Mouse (Mus musculus) liver, adult 2 months (tissue): ENCODE results near the gene Olfr1239.

Experiments used
- CTCF ChIP-seq: fragments of 200-500 bp; IDR thresholded peaks from 2 replicates; pipeline ENCODE4 v1.5.1; 2011; ENCODE audit warnings: low read depth, low read length, control low read depth
- POLR2A ChIP-seq: fragments of 200-500 bp; IDR thresholded peaks from 2 replicates; pipeline ENCODE4 v1.6.1; 2011; ENCODE audit warnings: low read length, control low read depth; ENCODE audit not compliant: insufficient read depth; ENCODE audit errors: extremely low read depth

GRCm38 (mm10) chr2:89442900-89443299 is 22.7 kb upstream of the Olfr1239 start, which contains the start of gene Olfr1240:
- TF ChIP-seq CTCF (no peak), POLR2A (no peak)
